Mouse (Mus musculus) spleen, adult 2 months (tissue): ENCODE results near the gene Gsto1. TPM values are rescaled to one million over a fixed set of nuclear protein-coding genes. Genes with fewer than 3 reads are reported as not detected.
A peak's percentile ranks its signal among the peaks of the same experiment; 100 is the strongest.
"Not testable (repeated sequence)": the region's sequence is repeated elsewhere in the genome, so short reads cannot be mapped to it uniquely, and the experiment has no call there.

ENCODE experiments used
- DNase-seq, 2 experiments: peaks; one replicate each; pipeline versions ENCODE4 v3.0.0 to v3.0.0-alpha.2; 2012 to 2021; ENCODE audit warnings: low spot score in 2 of 2, low read depth in 1 of 2
- H3K27ac ChIP-seq: fragments of 200-500 bp; 2 replicates; pipeline ENCODE4 v1.5.1; 2012; ENCODE audit warnings: low read length, inconsistent platforms; ENCODE audit not compliant: insufficient read depth
- H3K27me3 ChIP-seq: fragments of 200-500 bp; 2 replicates; pipeline ENCODE4 v1.6.1; 2012; ENCODE audit warnings: mild to moderate bottlenecking, moderate library complexity, low read length, inconsistent platforms; ENCODE audit not compliant: control insufficient read depth, insufficient read depth
- H3K36me3 ChIP-seq: fragments of 200-500 bp; 2 replicates; pipeline ENCODE4 v1.6.1; 2012; ENCODE audit warnings: mild to moderate bottlenecking, low read length, inconsistent platforms; ENCODE audit not compliant: control insufficient read depth, insufficient read depth
- H3K4me1 ChIP-seq: fragments of 200-500 bp; 2 replicates; pipeline ENCODE4 v1.6.1; 2011; ENCODE audit warnings: inconsistent platforms; ENCODE audit not compliant: control insufficient read depth, insufficient read depth, insufficient read length
- H3K4me3 ChIP-seq: fragments of 200-500 bp; 2 replicates; pipeline ENCODE4 v1.5.1; 2011; ENCODE audit warnings: mild to moderate bottlenecking, inconsistent platforms; ENCODE audit not compliant: insufficient read depth, insufficient read length; ENCODE audit errors: extremely low read depth
- CTCF ChIP-seq: fragments of 200-500 bp; IDR thresholded peaks from 2 replicates; pipeline ENCODE4 v1.5.1; 2011; ENCODE audit warnings: mild to moderate bottlenecking, inconsistent platforms; ENCODE audit not compliant: insufficient read depth, insufficient read length, insufficient replicate concordance; ENCODE audit errors: extremely low read depth
- POLR2A ChIP-seq: fragments of 200-500 bp; IDR thresholded peaks from 2 replicates; pipeline ENCODE4 v1.6.1; 2011; ENCODE audit warnings: low read depth, low read length, inconsistent platforms
- WGBS: fragments of 180-500 bp; shearing (Covaris S2); methylation state at CpG from one replicate; pipeline ENCODE4 v1.1.7; 2018; 5-methylcytosine and 5-hydroxymethylcytosine counted together
- polyA plus RNA-seq: library from polyadenylated mRNA; depleted of rRNA; stranded (reverse); fragments of >200 nt; gene quantifications from 2 replicates; pipeline ENCODE4 v1.2.3, GENCODE M21; 2012

Gene Gsto1
- polyA plus RNA-seq, 1 experiment: 24.5 TPM

- Histone ChIP-seq H3K27ac (no peak overlapping the region), H3K4me1 (peaks cover 3% of the 10 kb centered on the region), H3K27me3 (peaks cover 5% of the 10 kb centered on the region), H3K4me3 (peak overlapping the region; percentile 48), H3K36me3 (no peaks in the 10 kb centered on the region)
- 9% methylated on average over 49 of the region's 49 CpGs for WGBS
- DNase-seq: peak in 1 of 2 experiments; percentile 21
- TF ChIP-seq POLR2A: no peak
- peak; percentile 2; the same call in 1 of the 2 replicates for TF ChIP-seq CTCF
Observed at GRCm38 (mm10) chr19:47836701-47837526, 17.9 kb upstream of the Gsto1 start.

- H3K4me3 ChIP-seq: peak overlapping the region; percentile 48; the same call in 1 of the 2 replicates
- WGBS: 4% methylated on average over 6 of the region's 6 CpGs
- TF ChIP-seq CTCF (no peak), POLR2A (no peak)
Observed at GRCm38 (mm10) chr19:47837527-47837901, 17.3 kb upstream of the Gsto1 start.

GRCm38 (mm10) chr19:47841234-47841633, 13.5 kb upstream of the Gsto1 start:
- 65% methylated on average over 15 of the region's 15 CpGs for WGBS

More at GRCm38 (mm10) chr19:47837527-47837901, 17.3 kb upstream of the Gsto1 start:
- DNase-seq: no peak
- Histone ChIP-seq H3K36me3 (no peaks in the 10 kb centered on the region), H3K27me3 (peaks cover 5% of the 10 kb centered on the region), H3K27ac (no peak overlapping the region), H3K4me1 (peaks cover 3% of the 10 kb centered on the region)

GRCm38 (mm10) chr19:47849735-47850134, 5.0 kb upstream of the Gsto1 start:
- H3K4me1 ChIP-seq: peaks cover 7% of the 10 kb centered on the region; the same call in 1 of the 2 replicates
- TF ChIP-seq CTCF: no peak
- no peak for TF ChIP-seq POLR2A
- no peaks in the 10 kb centered on the region for H3K36me3 ChIP-seq
- peaks cover 2% of the 10 kb centered on the region; the same call in 1 of the 2 replicates for H3K27me3 ChIP-seq
- WGBS: 70% methylated on average over 3 of the region's 3 CpGs
- H3K27ac ChIP-seq: no peak overlapping the region
- DNase-seq: no peak
- no peak overlapping the region for H3K4me3 ChIP-seq

More at GRCm38 (mm10) chr19:47841234-47841633, 13.5 kb upstream of the Gsto1 start:
- H3K4me3 ChIP-seq, H3K4me1 ChIP-seq, H3K27ac ChIP-seq, DNase-seq, H3K36me3 ChIP-seq, H3K27me3 ChIP-seq: not testable (repeated sequence)

GRCm38 (mm10) chr19:47852131-47852530, 2.6 kb upstream of the Gsto1 start:
- WGBS: 78% methylated on average over 3 of the region's 3 CpGs
- H3K36me3 ChIP-seq, DNase-seq, H3K27me3 ChIP-seq, H3K27ac ChIP-seq, H3K4me3 ChIP-seq: not testable (repeated sequence)
- peaks cover 10% of the 10 kb centered on the region for H3K4me1 ChIP-seq

GRCm38 (mm10) chr19:47853053-47853452, 1.7 kb upstream of the Gsto1 start:
- WGBS: 84% methylated on average over 3 of the region's 3 CpGs
- Histone ChIP-seq H3K4me1 (peaks cover 10% of the 10 kb centered on the region), H3K36me3 (no peaks in the 10 kb centered on the region), H3K27ac (no peak overlapping the region), H3K27me3 (peaks cover 6% of the 10 kb centered on the region; the same call in 1 of the 2 replicates), H3K4me3 (no peak overlapping the region)
- TF ChIP-seq CTCF (no peak), POLR2A (no peak)
- no peak for DNase-seq

- TF ChIP-seq POLR2A: no peak
- TF ChIP-seq CTCF: no peak
- Histone ChIP-seq H3K27ac (no peak overlapping the region), H3K27me3 (peaks cover 6% of the 10 kb centered on the region; the same call in 1 of the 2 replicates), H3K4me3 (peak overlapping the region; percentile 73; the same call in 1 of the 2 replicates), H3K36me3 (no peaks in the 10 kb centered on the region), H3K4me1 (peaks cover 10% of the 10 kb centered on the region)
- WGBS: 38% methylated on average over 13 of the region's 13 CpGs
- DNase-seq: no peak
Observed at GRCm38 (mm10) chr19:47853951-47854795, 597 bp upstream of the Gsto1 start.
